In the genomic region with DNA sequence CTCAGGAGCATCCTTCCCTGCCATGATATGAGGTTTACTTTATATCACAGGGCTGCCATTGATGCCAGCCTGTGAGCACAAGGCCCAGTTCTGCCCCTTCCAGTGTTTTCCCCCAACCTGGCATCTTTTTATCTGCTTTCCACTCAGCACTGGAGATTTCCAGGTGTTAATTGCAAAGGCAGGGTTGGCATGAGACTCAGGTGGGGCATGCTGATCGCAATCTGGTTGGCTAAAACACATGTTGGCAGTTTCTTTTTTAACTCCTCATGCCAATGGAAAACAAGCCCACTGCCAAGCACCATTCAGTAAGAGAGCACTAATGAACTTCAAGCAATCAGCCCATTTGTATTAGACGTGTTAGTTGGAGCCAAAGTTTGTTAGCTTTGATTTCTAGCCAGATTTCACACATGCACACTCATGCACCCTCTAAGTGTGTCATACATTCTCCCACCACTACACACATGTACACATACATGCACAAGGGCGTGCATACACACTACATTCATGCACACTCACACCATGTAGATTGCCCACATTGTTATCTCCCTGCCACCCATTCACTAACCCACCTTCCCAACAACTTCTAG, we compare ENCODE assay signal across 17 mouse cellular contexts.
"Had no signal": no experiment of that assay in that cellular context is flagged by ENCODE, and none has a peak within 500 bp of the region (broad histone marks: within the 10 kb centered on the region; RNA-seq: fewer than 3 reads in every experiment).

No protein-coding gene starts in this region.

- H3K9me3 ChIP-seq: limb, embryonic 15.5 days; liver, embryonic 12.5 days; midbrain, embryonic 12.5 days; neural tube, embryonic 13.5 days; stomach, embryonic 15.5 days had no signal

- H3K4me2 ChIP-seq: limb, embryonic 15.5 days; liver, embryonic 12.5 days; lung, embryonic 14.5 days; midbrain, embryonic 12.5 days; neural tube, embryonic 13.5 days; stomach, embryonic 15.5 days had no signal

- ATAC-seq: liver, embryonic 12.5 days; midbrain, embryonic 16.5 days had no signal

- H3K36me3 ChIP-seq: limb, embryonic 15.5 days; liver, embryonic 12.5 days; midbrain, embryonic 12.5 days; neural tube, embryonic 13.5 days; stomach, embryonic 15.5 days had no signal

- H3K4me1 ChIP-seq: limb, embryonic 15.5 days; liver, embryonic 12.5 days; megakaryocyte, embryonic 14.5 days; midbrain, embryonic 12.5 days; neural tube, embryonic 13.5 days; stomach, embryonic 15.5 days had no signal

- DNase-seq: kidney, adult 8-10 months; kidney, postnatal 25 days; layer of hippocampus, adult 9-11 months; lung, embryonic 14.5 days; lung, postnatal 10 days; lung, postnatal 4 days; retina, postnatal 1 day; right cerebral cortex, postnatal 14 days; thymus, adult 2 months; thymus, postnatal 25 days had no signal

- H3K4me3 ChIP-seq: limb, embryonic 15.5 days; liver, embryonic 12.5 days; megakaryocyte, embryonic 14.5 days; midbrain, embryonic 12.5 days; neural tube, embryonic 13.5 days; stomach, embryonic 15.5 days had no signal

- H3K27ac ChIP-seq: limb, embryonic 15.5 days; liver, embryonic 12.5 days; midbrain, embryonic 12.5 days; neural tube, embryonic 13.5 days; stomach, embryonic 15.5 days had no signal

- H3K9ac ChIP-seq: limb, embryonic 15.5 days; liver, embryonic 12.5 days; lung, embryonic 14.5 days; midbrain, embryonic 12.5 days; neural tube, embryonic 13.5 days; stomach, embryonic 15.5 days had no signal

- H3K27me3 ChIP-seq: limb, embryonic 15.5 days; liver, embryonic 12.5 days; megakaryocyte, embryonic 14.5 days; midbrain, embryonic 12.5 days; neural tube, embryonic 13.5 days; stomach, embryonic 15.5 days had no signal
